Mouse (Mus musculus): ENCODE measurements around the gene Ppp1r1b. TPM values are rescaled to one million over a fixed set of nuclear protein-coding genes. Genes with fewer than 3 reads are reported as not detected.

Ppp1r1b gene
- total RNA-seq, 1 experiment from 2014 or later = not detected

GRCm38 (mm10) chr11:98327136-98328030 is 20.8 kb upstream of the Ppp1r1b start:
- ATAC-seq (replicated peaks; ENCODE audit: insufficient number of reproducible peaks, low FRiP score, low TSS enrichment, poor library complexity, severe bottlenecking) = no peak

GRCm38 (mm10) chr11:98328031-98328370 is 20.2 kb upstream of the Ppp1r1b start:
- no peak for ATAC-seq (replicated peaks; ENCODE audit: insufficient number of reproducible peaks, low FRiP score, low TSS enrichment, poor library complexity, severe bottlenecking)

- ATAC-seq (replicated peaks; ENCODE audit: insufficient number of reproducible peaks, low FRiP score, low TSS enrichment, poor library complexity, severe bottlenecking) = no peak
Measured at GRCm38 (mm10) chr11:98328371-98329069, 19.7 kb upstream of the Ppp1r1b start.

- no peak for ATAC-seq (replicated peaks; ENCODE audit: insufficient number of reproducible peaks, low FRiP score, low TSS enrichment, poor library complexity, severe bottlenecking)
Measured at GRCm38 (mm10) chr11:98329081-98329959, 18.9 kb upstream of the Ppp1r1b start, which contains the start of gene Neurod2. Neurod2 (minus strand) TSS chr11:98329648.

GRCm38 (mm10) chr11:98329960-98330744 is 18.1 kb upstream of the Ppp1r1b start:
- no peak for ATAC-seq (replicated peaks; ENCODE audit: insufficient number of reproducible peaks, low FRiP score, low TSS enrichment, poor library complexity, severe bottlenecking)

GRCm38 (mm10) chr11:98330745-98331204 is 17.4 kb upstream of the Ppp1r1b start:
- ATAC-seq (replicated peaks; ENCODE audit: insufficient number of reproducible peaks, low FRiP score, low TSS enrichment, poor library complexity, severe bottlenecking) = no peak

- ATAC-seq (replicated peaks; ENCODE audit: insufficient number of reproducible peaks, low FRiP score, low TSS enrichment, poor library complexity, severe bottlenecking) = no peak
Measured at GRCm38 (mm10) chr11:98331401-98331800, 16.8 kb upstream of the Ppp1r1b start.

GRCm38 (mm10) chr11:98332186-98332585 is 16.0 kb upstream of the Ppp1r1b start:
- ATAC-seq (replicated peaks; ENCODE audit: insufficient number of reproducible peaks, low FRiP score, low TSS enrichment, poor library complexity, severe bottlenecking) = no peak

- ATAC-seq (replicated peaks; ENCODE audit: insufficient number of reproducible peaks, low FRiP score, low TSS enrichment, poor library complexity, severe bottlenecking) = no peak
Measured at GRCm38 (mm10) chr11:98332841-98333240, 15.4 kb upstream of the Ppp1r1b start.

- ATAC-seq (replicated peaks; ENCODE audit: insufficient number of reproducible peaks, low FRiP score, low TSS enrichment, poor library complexity, severe bottlenecking) = no peak
Measured at GRCm38 (mm10) chr11:98333263-98333696, 14.9 kb upstream of the Ppp1r1b start.

- no peak for ATAC-seq (replicated peaks; ENCODE audit: insufficient number of reproducible peaks, low FRiP score, low TSS enrichment, poor library complexity, severe bottlenecking)
Measured at GRCm38 (mm10) chr11:98333981-98334741, 14.0 kb upstream of the Ppp1r1b start.

- ATAC-seq (replicated peaks; ENCODE audit: insufficient number of reproducible peaks, low FRiP score, low TSS enrichment, poor library complexity, severe bottlenecking) = no peak
Measured at GRCm38 (mm10) chr11:98335250-98335649, 13.0 kb upstream of the Ppp1r1b start.

GRCm38 (mm10) chr11:98336245-98337107 is 11.7 kb upstream of the Ppp1r1b start:
- peak; percentile 45; the same call in 1 of the 2 replicates for ATAC-seq (replicated peaks; ENCODE audit: insufficient number of reproducible peaks, low FRiP score, low TSS enrichment, poor library complexity, severe bottlenecking)

GRCm38 (mm10) chr11:98338507-98338961 is 9.7 kb upstream of the Ppp1r1b start:
- ATAC-seq (replicated peaks; ENCODE audit: insufficient number of reproducible peaks, low FRiP score, low TSS enrichment, poor library complexity, severe bottlenecking) = no peak

- no peak for ATAC-seq (replicated peaks; ENCODE audit: insufficient number of reproducible peaks, low FRiP score, low TSS enrichment, poor library complexity, severe bottlenecking)
Measured at GRCm38 (mm10) chr11:98339071-98339501, 9.1 kb upstream of the Ppp1r1b start.

- ATAC-seq (replicated peaks; ENCODE audit: insufficient number of reproducible peaks, low FRiP score, low TSS enrichment, poor library complexity, severe bottlenecking) = no peak
Measured at GRCm38 (mm10) chr11:98339679-98340287, 8.4 kb upstream of the Ppp1r1b start.
